Mouse (Mus musculus) heart, adult 2 months (tissue): Measurements from ENCODE around the gene Nup210l.

ENCODE experiments used
- CTCF ChIP-seq: fragments of 200-600 bp; IDR thresholded peaks from 2 replicates; pipeline ENCODE4 v1.8.1; 2022; ENCODE audit warnings: antibody characterized with exemption, mild to moderate bottlenecking, moderate library complexity
- POLR2A ChIP-seq: fragments of 200-500 bp; IDR thresholded peaks from 2 replicates; pipeline ENCODE4 v1.6.1; 2011; ENCODE audit warnings: mild to moderate bottlenecking, low read depth, low read length, control low read depth; ENCODE audit not compliant: insufficient read depth

DNA sequence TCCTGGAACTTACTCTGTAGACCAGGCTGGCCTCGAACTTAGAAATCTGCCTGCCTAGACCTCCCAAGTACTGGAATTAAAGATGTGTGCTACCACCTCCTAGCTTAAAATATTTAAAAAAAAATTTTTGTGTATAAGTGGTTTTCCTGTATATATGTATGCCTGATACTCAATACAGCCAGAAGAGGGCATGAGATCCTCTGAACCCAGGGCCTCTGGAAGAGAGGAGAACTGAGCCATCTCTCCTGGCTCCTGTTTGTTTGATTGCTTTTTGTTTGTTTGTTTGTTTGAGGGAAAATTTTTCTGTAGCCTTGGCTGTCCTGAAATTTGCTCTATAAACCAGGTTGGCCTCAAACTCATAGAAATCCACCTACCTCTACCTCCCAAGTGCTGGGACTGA lies 29.4 kb downstream of the Nup210l start:
- TF ChIP-seq CTCF (no peak), POLR2A (no peak)
